Mouse (Mus musculus): Measurements from ENCODE around the gene Ear14. TPM values are rescaled to one million over a fixed set of nuclear protein-coding genes. Genes with fewer than 3 reads are reported as not detected.
A peak's percentile ranks its signal among the peaks of the same experiment; 100 is the strongest.

The Ear14 gene
- total and polyA plus RNA-seq, 3 experiments = not detected

- H3K27ac ChIP-seq (ENCODE audit: control insufficient read depth, low read depth, low read length) = no peak overlapping the region
- no peak overlapping the region for H3K9ac ChIP-seq (ENCODE audit: control insufficient read depth, low read depth, low read length, poor library complexity, severe bottlenecking)
- H3K9me3 ChIP-seq (replicated peaks; ENCODE audit: insufficient read depth, low read length) = no peaks in the 10 kb centered on the region
- no peaks in the 10 kb centered on the region for H3K36me3 ChIP-seq (ENCODE audit: control insufficient read depth in 1 of 2, insufficient read depth in 2 of 2, low read length in 2 of 2)
- no peak overlapping the region for H3K4me3 ChIP-seq (ENCODE audit: control insufficient read depth in 1 of 2, insufficient read depth in 1 of 2, low read depth in 2 of 2, low read length in 2 of 2)
- DNase-seq (ENCODE audit: low read depth, low spot score) = no peak
- H3K27me3 ChIP-seq (ENCODE audit: control insufficient read depth in 1 of 2, insufficient read depth in 2 of 2, low read length in 2 of 2) = no peaks in the 10 kb centered on the region
- TF ChIP-seq NELFE (IDR thresholded peaks at IDR 0.05; ENCODE audit: low read depth, low read length) = no peak
- TF ChIP-seq ZC3H11A (IDR thresholded peaks at IDR 0.05; ENCODE audit: low read depth, low read length) = no peak
- H3K79me2 ChIP-seq (ENCODE audit: control insufficient read depth, insufficient read depth, low read length, poor library complexity) = no peaks in the 10 kb centered on the region
- H3K4me1 ChIP-seq (ENCODE audit: control insufficient read depth in 1 of 2, insufficient read depth in 2 of 2, low read length in 2 of 2) = no peaks in the 10 kb centered on the region
These were observed 7.5 kb upstream of the Ear14 start for GRCm38 (mm10) chr14:51195681-51196080.

DNA sequence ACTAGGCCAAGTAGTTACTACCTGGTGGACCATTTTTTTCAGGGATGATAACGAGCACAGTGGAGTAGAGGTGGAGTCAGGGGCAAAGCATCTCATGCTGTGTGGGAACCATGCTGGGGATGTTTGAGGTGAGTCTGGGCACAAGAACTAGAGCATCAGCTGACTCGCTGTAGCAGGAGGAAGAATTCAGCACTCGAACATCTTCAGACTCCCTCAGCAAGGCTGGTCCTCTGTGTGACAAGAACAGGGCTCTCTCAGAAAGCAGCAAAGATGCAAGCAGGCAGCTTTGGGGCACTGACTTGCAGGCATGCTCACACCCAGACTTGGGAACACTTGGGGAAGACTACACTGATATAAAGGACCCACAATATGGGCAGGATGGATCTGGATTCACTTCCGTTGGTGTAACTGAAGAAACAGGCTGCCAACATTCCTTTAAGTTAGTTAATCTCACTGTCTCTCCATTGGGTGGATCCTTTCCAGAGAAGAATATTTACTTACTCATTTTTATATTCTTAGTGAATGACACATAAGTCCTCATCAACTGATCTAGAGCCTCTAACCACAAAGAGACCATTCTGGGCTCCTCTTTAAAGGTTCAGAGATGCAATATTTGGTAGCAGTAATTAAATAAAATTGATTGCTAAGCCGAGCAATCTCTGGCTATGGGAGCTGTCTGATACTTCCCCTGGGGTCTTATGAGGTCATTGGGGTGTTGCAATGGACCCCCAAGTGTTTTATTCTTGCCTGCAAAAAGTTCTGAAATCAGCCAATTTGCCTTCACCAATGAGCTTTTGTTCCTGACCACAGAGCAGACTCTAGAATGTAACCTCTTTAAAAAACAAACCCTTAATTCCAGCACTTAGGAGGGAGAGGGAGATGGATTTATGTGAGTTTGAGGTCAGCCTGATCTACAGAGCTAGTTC, 3.8 kb upstream of the Ear14 start, which contains the start of gene Ang2:
Ang2 (minus strand) TSS at position 51 of the 926 bp plus-strand sequence.
- Histone ChIP-seq H3K4me1 (ENCODE audit: control insufficient read depth in 1 of 2, insufficient read depth in 2 of 2, low read length in 2 of 2) (no peaks in the 10 kb centered on the region), H3K36me3 (ENCODE audit: control insufficient read depth in 1 of 2, insufficient read depth in 2 of 2, low read length in 2 of 2) (no peaks in the 10 kb centered on the region), H3K9ac (ENCODE audit: control insufficient read depth, low read depth, low read length, poor library complexity, severe bottlenecking) (no peak within 1 kb of the TSS), H3K27ac (ENCODE audit: control insufficient read depth, low read depth, low read length) (no peak within 1 kb of the TSS), H3K79me2 (ENCODE audit: control insufficient read depth, insufficient read depth, low read length, poor library complexity) (no peaks in the 10 kb centered on the region), H3K4me3 (ENCODE audit: control insufficient read depth in 1 of 2, insufficient read depth in 1 of 2, low read depth in 2 of 2, low read length in 2 of 2) (no peak within 1 kb of the TSS), H3K27me3 (ENCODE audit: control insufficient read depth in 1 of 2, insufficient read depth in 2 of 2, low read length in 2 of 2) (no peaks in the 10 kb centered on the region), H3K9me3 (replicated peaks; ENCODE audit: insufficient read depth, low read length) (no peaks in the 10 kb centered on the region)
- no peak for DNase-seq (ENCODE audit: low read depth, low spot score)
- TF ChIP-seq ZC3H11A (IDR thresholded peaks at IDR 0.05; ENCODE audit: low read depth, low read length) (no peak), ZKSCAN1 (IDR thresholded peaks at IDR 0.05; ENCODE audit: low read depth, low read length) (no peak), GABPA (IDR thresholded peaks at IDR 0.05; ENCODE audit: low read depth, low read length) (no peak), MAX (IDR thresholded peaks at IDR 0.05; ENCODE audit: low read length) (no peak), ETS1 (IDR thresholded peaks at IDR 0.05; ENCODE audit: low read depth, low read length) (no peak)

DNA sequence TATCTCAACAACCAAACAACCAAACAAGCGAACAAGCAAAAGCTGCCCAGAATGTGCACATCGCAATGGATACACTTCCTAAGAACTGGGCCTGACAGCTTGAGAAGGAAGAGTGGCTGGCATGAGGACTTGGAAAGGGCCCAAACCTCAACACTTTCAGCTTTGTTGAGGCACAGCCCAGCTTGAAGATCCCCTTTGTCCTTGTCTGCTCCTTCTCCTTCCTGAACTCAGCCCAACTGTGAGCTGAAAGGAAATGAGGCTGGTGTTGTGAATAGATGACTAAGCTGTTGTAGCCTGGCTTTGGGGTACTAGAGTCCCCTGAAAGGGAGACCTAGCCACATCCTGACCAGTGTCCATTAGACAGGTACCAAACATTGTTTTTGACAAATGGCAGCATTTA, 3.1 kb upstream of the Ear14 start:
- DNase-seq (ENCODE audit: low read depth, low spot score) = peak; percentile 3
- H3K27ac ChIP-seq (ENCODE audit: control insufficient read depth, low read depth, low read length) = no peak overlapping the region
- H3K4me1 ChIP-seq (ENCODE audit: control insufficient read depth in 1 of 2, insufficient read depth in 2 of 2, low read length in 2 of 2) = no peaks in the 10 kb centered on the region
- no peaks in the 10 kb centered on the region for H3K27me3 ChIP-seq (ENCODE audit: control insufficient read depth in 1 of 2, insufficient read depth in 2 of 2, low read length in 2 of 2)
- H3K36me3 ChIP-seq (ENCODE audit: control insufficient read depth in 1 of 2, insufficient read depth in 2 of 2, low read length in 2 of 2) = no peaks in the 10 kb centered on the region
- H3K9ac ChIP-seq (ENCODE audit: control insufficient read depth, low read depth, low read length, poor library complexity, severe bottlenecking) = no peak overlapping the region
- no peak for TF ChIP-seq ZNF384 (IDR thresholded peaks at IDR 0.05; ENCODE audit: low read depth, low read length)
- no peak for TF ChIP-seq E2F4 (IDR thresholded peaks at IDR 0.05; ENCODE audit: borderline replicate concordance, low read depth, low read length)
- TF ChIP-seq ELF1 (IDR thresholded peaks at IDR 0.05; ENCODE audit: low read depth, low read length) = no peak
- TF ChIP-seq HCFC1 (IDR thresholded peaks at IDR 0.05; ENCODE audit: low read depth, low read length) = no peak
- TF ChIP-seq MYB (IDR thresholded peaks at IDR 0.05; ENCODE audit: low read depth, low read length) = no peak
- TF ChIP-seq KAT2A (conservative IDR thresholded peaks at IDR 0.05; ENCODE audit: low read depth, low read length) = no peak
- TF ChIP-seq POLR2A (IDR thresholded peaks at IDR 0.05; ENCODE audit: control insufficient read depth in 1 of 2, insufficient read depth in 1 of 2, low read depth in 1 of 2, low read length in 2 of 2, poor library complexity in 1 of 2) = no peak
- no peak for TF ChIP-seq USF1 (IDR thresholded peaks at IDR 0.05; ENCODE audit: low read depth, low read length)
- no peak for TF ChIP-seq MXI1 (IDR thresholded peaks at IDR 0.05; ENCODE audit: low read depth, low read length)
- TF ChIP-seq TCF12 (IDR thresholded peaks at IDR 0.05; ENCODE audit: low read depth, low read length) = no peak
- no peak for TF ChIP-seq TAL1 (IDR thresholded peaks at IDR 0.05; ENCODE audit: low read length)
- no peak for TF ChIP-seq NELFE (IDR thresholded peaks at IDR 0.05; ENCODE audit: low read depth, low read length)
- TF ChIP-seq USF2 (IDR thresholded peaks at IDR 0.05; ENCODE audit: borderline replicate concordance in 1 of 2, insufficient read depth in 1 of 2, low read depth in 1 of 2, low read length in 2 of 2) = no peak
- no peak for TF ChIP-seq POLR2AphosphoS5 (IDR thresholded peaks at IDR 0.05; ENCODE audit: borderline replicate concordance, low read depth, low read length)
- TF ChIP-seq MAZ (IDR thresholded peaks at IDR 0.05; ENCODE audit: low read depth, low read length) = no peak
- no peak for TF ChIP-seq SIN3A (IDR thresholded peaks at IDR 0.05; ENCODE audit: low read length)
- no peak for TF ChIP-seq GATA1 (IDR thresholded peaks at IDR 0.05; ENCODE audit: low read depth, low read length)
- TF ChIP-seq JUND (IDR thresholded peaks at IDR 0.05; ENCODE audit: low read depth, low read length) = no peak
- no peak for TF ChIP-seq ZKSCAN1 (IDR thresholded peaks at IDR 0.05; ENCODE audit: low read depth, low read length)
- TF ChIP-seq SMC3 (IDR thresholded peaks at IDR 0.05; ENCODE audit: low read depth, low read length) = no peak
- H3K9me3 ChIP-seq (replicated peaks; ENCODE audit: insufficient read depth, low read length) = no peaks in the 10 kb centered on the region
- H3K4me3 ChIP-seq (ENCODE audit: control insufficient read depth in 1 of 2, insufficient read depth in 1 of 2, low read depth in 2 of 2, low read length in 2 of 2) = no peak overlapping the region
- H3K79me2 ChIP-seq (ENCODE audit: control insufficient read depth, insufficient read depth, low read length, poor library complexity) = no peaks in the 10 kb centered on the region
